Mouse (Mus musculus) E14TG2a.4 (cell line): ENCODE data around the gene Lss.

Source experiments
- H3K27me3 ChIP-seq: 2 replicates; pipeline ENCODE4 v1.6.1; 2014; ENCODE audit warnings: low read length, control low read depth; ENCODE audit not compliant: insufficient read depth
- H3K36me3 ChIP-seq: 2 replicates; pipeline ENCODE4 v1.6.1; 2014; ENCODE audit warnings: low read length, control low read depth; ENCODE audit not compliant: insufficient read depth
- H3K4me1 ChIP-seq: replicated peaks from 2 replicates; pipeline ENCODE4 v1.6.1; 2014; ENCODE audit warnings: low read depth, low read length, control low read depth
- H3K4me3 ChIP-seq: replicated peaks from 2 replicates; pipeline ENCODE4 v1.5.1; 2014; ENCODE audit warnings: mild to moderate bottlenecking, low read length
- H3K9me3 ChIP-seq: 2 replicates; pipeline ENCODE4 v1.6.1; 2014; ENCODE audit warnings: low read length, control low read depth
- CTCF ChIP-seq: conservative IDR thresholded peaks from 2 replicates; pipeline ENCODE4 v1.5.1; 2014; ENCODE audit warnings: low read length
- NANOG ChIP-seq: IDR thresholded peaks from 2 replicates; pipeline ENCODE4 v1.6.1; 2014; ENCODE audit warnings: borderline replicate concordance, low read length, mixed read lengths
- POU5F1 ChIP-seq: IDR thresholded peaks from 2 replicates; pipeline ENCODE4 v1.6.1; 2014; ENCODE audit warnings: low read length, borderline replicate concordance

Gene Lss

GRCm38 (mm10) chr10:76575374-76575773, 44.0 kb downstream of the Lss start, which contains the start of gene Ftcd:
Gene Ftcd (plus strand): TSS chr10:76575648.
- H3K9me3 ChIP-seq, result no peaks in the 10 kb centered on the region
- H3K36me3 ChIP-seq, result no peaks in the 10 kb centered on the region
- TF ChIP-seq CTCF (no peak), POU5F1 (no peak), NANOG (no peak)
- H3K4me3 ChIP-seq, result no peak within 1 kb of the TSS
- peaks cover 10% of the 10 kb centered on the region; the same call in 1 of the 2 replicates for H3K27me3 ChIP-seq
- peaks cover 18% of the 10 kb centered on the region for H3K4me1 ChIP-seq

GRCm38 (mm10) chr10:76576920-76577319, 45.5 kb downstream of the Lss start:
- Histone ChIP-seq H3K9me3 (no peaks in the 10 kb centered on the region), H3K4me3 (no peak overlapping the region), H3K4me1 (peaks cover 9% of the 10 kb centered on the region), H3K27me3 (0 out of 2 replicates have a peak, but pooled peaks cover 3% of the 10 kb centered on the region), H3K36me3 (no peaks in the 10 kb centered on the region)
- no peak for TF ChIP-seq NANOG
- no peak for TF ChIP-seq POU5F1
- no peak for TF ChIP-seq CTCF

GRCm38 (mm10) chr10:76584138-76584537, 52.8 kb downstream of the Lss start:
- H3K36me3 ChIP-seq, result no peaks in the 10 kb centered on the region
- H3K4me1 ChIP-seq, result peaks cover 12% of the 10 kb centered on the region
- H3K27me3 ChIP-seq, result peaks cover 15% of the 10 kb centered on the region
- peak overlapping the region; percentile 51 for H3K4me3 ChIP-seq
- TF ChIP-seq CTCF (no peak), POU5F1 (no peak), NANOG (no peak)
- no peaks in the 10 kb centered on the region for H3K9me3 ChIP-seq

- no peak overlapping the region for H3K4me3 ChIP-seq
- H3K36me3 ChIP-seq, result no peaks in the 10 kb centered on the region
- no peak for TF ChIP-seq NANOG
- no peak for TF ChIP-seq CTCF
- TF ChIP-seq POU5F1, result no peak
- H3K27me3 ChIP-seq, result peaks cover 16% of the 10 kb centered on the region
- no peaks in the 10 kb centered on the region for H3K9me3 ChIP-seq
- H3K4me1 ChIP-seq, result peaks cover 12% of the 10 kb centered on the region
These were observed 54.8 kb downstream of the Lss start for GRCm38 (mm10) chr10:76586190-76586589.

GRCm38 (mm10) chr10:76590197-76590596, 58.8 kb downstream of the Lss start:
- Histone ChIP-seq H3K27me3 (peaks cover 22% of the 10 kb centered on the region), H3K9me3 (no peaks in the 10 kb centered on the region), H3K4me1 (no peaks in the 10 kb centered on the region), H3K36me3 (no peaks in the 10 kb centered on the region), H3K4me3 (no peak overlapping the region)
- no peak for TF ChIP-seq CTCF
- TF ChIP-seq NANOG, result no peak
- no peak for TF ChIP-seq POU5F1

- H3K4me3 ChIP-seq, result peak overlapping the region; percentile 67
- peaks cover 7% of the 10 kb centered on the region; the same call in 1 of the 2 replicates for H3K4me1 ChIP-seq
- no peaks in the 10 kb centered on the region for H3K36me3 ChIP-seq
- TF ChIP-seq NANOG, result no peak
- H3K9me3 ChIP-seq, result no peaks in the 10 kb centered on the region
- H3K27me3 ChIP-seq, result peaks cover 55% of the 10 kb centered on the region
These were observed 65.0 kb downstream of the Lss start for GRCm38 (mm10) chr10:76596338-76596737.

- Histone ChIP-seq H3K4me3 (no peak overlapping the region), H3K4me1 (no peaks in the 10 kb centered on the region), H3K9me3 (no peaks in the 10 kb centered on the region), H3K27me3 (peaks cover 32% of the 10 kb centered on the region; the same call in 1 of the 2 replicates), H3K36me3 (no peaks in the 10 kb centered on the region)
- TF ChIP-seq CTCF, result no peak
- TF ChIP-seq POU5F1, result no peak
- TF ChIP-seq NANOG, result no peak
These were observed 71.3 kb downstream of the Lss start for GRCm38 (mm10) chr10:76602690-76603089.
